Mouse (Mus musculus) thymus, adult 2 months (tissue): ENCODE measurements around the gene Cdc14b.

ENCODE experiments used
- CTCF ChIP-seq: fragments of 200-500 bp; IDR thresholded peaks from 2 replicates; pipeline ENCODE4 v1.5.1; 2012; ENCODE audit warnings: mild to moderate bottlenecking, control low read depth, low read length, moderate library complexity, borderline replicate concordance; ENCODE audit not compliant: control insufficient read depth, poor library complexity, insufficient read depth; ENCODE audit errors: extremely low read depth
- POLR2A ChIP-seq: fragments of 200-500 bp; IDR thresholded peaks from 2 replicates; pipeline ENCODE4 v1.6.1; 2012; ENCODE audit warnings: mild to moderate bottlenecking, low read length, control low read depth, moderate library complexity; ENCODE audit not compliant: control insufficient read depth, poor library complexity, insufficient read depth; ENCODE audit errors: extremely low read depth

- TF ChIP-seq POLR2A (no peak), CTCF (no peak)
Observed at GRCm38 (mm10) chr13:64163147-64163715, 111.9 kb downstream of the Cdc14b start.
